Comparison of ENCODE assay signal across 29 mouse cellular contexts in genomic region chrX:7279722-7280121, GRCm38 (mm10). TPM values are rescaled to one million over a fixed set of nuclear protein-coding genes. Genes with fewer than 3 reads are reported as not detected.
DNase-seq lines count a peak whose midpoint lies in the region; TF ChIP-seq lines count a peak whose summit lies in the region.
"Had no signal": no experiment of that assay in that cellular context is flagged by ENCODE, and none has a peak within 500 bp of the region (broad histone marks: within the 10 kb centered on the region; RNA-seq: fewer than 3 reads in every experiment).

No protein-coding gene starts in this region.

- no peak for TF ChIP-seq CTCF in layer of hippocampus, adult 2 months (conservative IDR thresholded peaks at IDR 0.05)

- H3K4me3 ChIP-seq in layer of hippocampus, adult 2 months: no peak overlapping the region
- H3K4me3 ChIP-seq: erythroblast, embryonic 14.5 days; hindbrain, embryonic 12.5 days; intestine, embryonic 15.5 days; left cerebral cortex, adult 2 months; limb, embryonic 13.5 days; lung, embryonic 15.5 days; myocyte; neural tube, embryonic 12.5 days had no signal

- H3K27ac ChIP-seq in layer of hippocampus, adult 2 months: no peak overlapping the region
- H3K27ac ChIP-seq: hindbrain, embryonic 12.5 days; hindbrain, postnatal 0 days; intestine, embryonic 15.5 days; left cerebral cortex, adult 2 months; limb, embryonic 13.5 days; lung, embryonic 15.5 days; neural tube, embryonic 12.5 days had no signal

- peak; percentile 7 for DNase-seq in layer of hippocampus, adult 11-12 months (ENCODE audit: low spot score)
- no peak for DNase-seq in layer of hippocampus, postnatal 25 days (ENCODE audit: extremely low spot score in 1 of 2, low spot score in 1 of 2)
- peak; percentile 32 for DNase-seq in brain, embryonic 18.5 days (ENCODE audit: low read depth, low spot score)
- peak; percentile 11 to 43 for DNase-seq in layer of hippocampus, adult 2 months (ENCODE audit: low spot score in 2 of 2)
- no peak for DNase-seq in thymus, postnatal 14 days
- no peak for DNase-seq in T-cell, adult 2 months (ENCODE audit: low spot score)
- DNase-seq: adrenal gland, adult 2 months; adrenal gland, postnatal 36 days; B cell, adult 2 months; cerebellum, adult 11 months; cerebellum, adult 9-10 months; gastrocnemius, postnatal 14 days; heart, adult 11 months; heart, postnatal 36 days; kidney, adult 2 months; kidney, postnatal 4 days; right cerebral cortex, adult 18-20 months; spleen, adult 18-20 months; thymus, adult 18-20 months; thymus, postnatal 4 days had no signal

RNA-seq across cellular contexts. Expression of gene Clcn5, which starts 39.4 kb away (rescaled TPM):
- total RNA-seq in layer of hippocampus, postnatal 25 days (2021): 1 to 10 TPM; 8.3 to 8.4 TPM
- 1 to 10 TPM; 5.7 to 6.9 TPM for total RNA-seq in layer of hippocampus, adult 2 months (2021)

Comparison
In these comparisons a context has a peak if more than half of its experiments do, and no peak if none do; other contexts are left out.
1. DNase-seq: peak in layer of hippocampus, adult 11-12 months (single experiment), brain, embryonic 18.5 days (single experiment) and layer of hippocampus, adult 2 months (2 of 2); none in layer of hippocampus, postnatal 25 days (0 of 2), thymus, postnatal 14 days (single experiment) and T-cell, adult 2 months (single experiment).